Mouse (Mus musculus) left cerebral cortex, adult 9 months (tissue): ENCODE measurements at regions not wholly inside any gene's neighbourhood (a gene's known extent, or its start where the extent isn't known, plus 50 kb on each side); places are given as distances from the start of the nearest gene placed in this dataset.

Experiments
- DNase-seq, 2 experiments: peaks; one replicate each; pipeline ENCODE4 v3.0.0; 2022; ENCODE audit warnings: low spot score in 2 of 2

DNA sequence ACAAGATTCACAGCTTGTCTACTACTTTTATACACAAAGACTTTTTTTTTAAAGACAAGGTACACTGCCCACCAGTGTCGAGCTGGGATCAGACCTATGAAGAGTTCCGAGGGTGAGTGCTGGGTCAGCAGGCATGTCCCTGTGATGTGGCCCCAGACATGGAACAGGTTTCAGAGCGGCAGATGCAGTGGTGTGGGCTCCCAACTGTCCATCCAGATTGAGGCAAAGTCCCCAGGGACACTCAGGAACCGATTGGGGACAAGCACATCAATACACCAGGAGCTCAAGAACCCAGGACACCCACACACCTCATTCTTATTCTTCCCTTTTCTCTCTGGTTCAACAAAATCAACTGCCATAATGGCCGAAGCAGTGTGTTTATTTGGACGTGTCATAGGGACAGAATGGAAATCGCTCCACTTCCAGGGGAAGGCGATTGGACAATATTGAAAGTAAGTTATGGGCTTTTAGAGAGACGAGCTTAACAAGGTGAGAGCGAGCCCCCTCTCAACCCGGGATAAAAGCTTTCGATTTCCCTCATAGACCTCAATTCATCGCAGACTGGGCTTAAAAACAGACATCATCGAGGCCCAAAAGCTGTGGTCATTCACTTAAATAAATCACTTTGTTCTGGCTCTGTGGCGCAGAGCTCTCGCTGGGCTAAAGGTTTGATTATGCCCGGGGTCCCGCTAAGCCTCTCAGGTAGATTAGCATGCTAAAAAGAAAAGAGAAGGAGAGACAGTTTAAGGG, 127.6 kb upstream of the Zdhhc25 start:
- DNase-seq: no peak

DNA sequence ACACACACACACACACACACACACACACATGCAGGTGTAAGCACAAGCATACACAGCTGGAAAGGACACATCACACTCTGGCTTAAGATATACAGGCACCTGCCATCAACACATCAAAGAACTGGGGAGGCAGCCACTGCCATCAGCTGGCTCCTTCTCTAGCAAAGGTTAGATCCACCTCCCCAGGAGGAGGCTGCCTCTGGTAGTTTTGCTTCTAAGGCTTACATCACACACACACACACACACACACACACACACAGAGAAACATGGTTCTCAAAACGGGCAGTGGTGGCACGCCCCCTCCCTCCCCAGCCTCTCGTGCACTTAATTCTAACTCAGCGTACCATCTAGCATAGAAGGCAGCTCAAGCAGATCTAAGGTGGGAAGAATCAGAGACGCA, 126.9 kb upstream of the Zdhhc25 start:
- no peak for DNase-seq

GRCm38 (mm10) chr15:88483471-88483870, 116.6 kb upstream of the Zdhhc25 start:
- DNase-seq: no peak

DNA sequence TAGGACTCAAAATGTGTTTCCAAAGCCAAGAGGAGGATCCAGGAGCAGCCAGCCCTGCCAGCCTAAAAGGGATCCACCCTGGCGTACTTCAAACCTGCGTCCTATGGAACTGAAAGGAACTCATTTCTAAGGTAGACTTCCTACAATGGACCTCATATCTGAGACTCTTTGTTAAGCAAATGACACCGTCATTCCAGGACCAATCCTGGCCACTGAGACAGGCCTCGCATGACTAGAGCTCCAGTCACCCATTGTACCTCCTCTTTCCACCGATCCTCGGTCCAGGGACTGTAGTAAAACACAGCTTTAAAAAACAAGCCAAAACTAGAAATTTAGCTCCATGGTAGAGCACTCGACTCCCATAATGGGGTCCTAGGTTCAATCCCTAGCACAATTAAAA, 110.4 kb upstream of the Zdhhc25 start:
- no peak for DNase-seq

DNA sequence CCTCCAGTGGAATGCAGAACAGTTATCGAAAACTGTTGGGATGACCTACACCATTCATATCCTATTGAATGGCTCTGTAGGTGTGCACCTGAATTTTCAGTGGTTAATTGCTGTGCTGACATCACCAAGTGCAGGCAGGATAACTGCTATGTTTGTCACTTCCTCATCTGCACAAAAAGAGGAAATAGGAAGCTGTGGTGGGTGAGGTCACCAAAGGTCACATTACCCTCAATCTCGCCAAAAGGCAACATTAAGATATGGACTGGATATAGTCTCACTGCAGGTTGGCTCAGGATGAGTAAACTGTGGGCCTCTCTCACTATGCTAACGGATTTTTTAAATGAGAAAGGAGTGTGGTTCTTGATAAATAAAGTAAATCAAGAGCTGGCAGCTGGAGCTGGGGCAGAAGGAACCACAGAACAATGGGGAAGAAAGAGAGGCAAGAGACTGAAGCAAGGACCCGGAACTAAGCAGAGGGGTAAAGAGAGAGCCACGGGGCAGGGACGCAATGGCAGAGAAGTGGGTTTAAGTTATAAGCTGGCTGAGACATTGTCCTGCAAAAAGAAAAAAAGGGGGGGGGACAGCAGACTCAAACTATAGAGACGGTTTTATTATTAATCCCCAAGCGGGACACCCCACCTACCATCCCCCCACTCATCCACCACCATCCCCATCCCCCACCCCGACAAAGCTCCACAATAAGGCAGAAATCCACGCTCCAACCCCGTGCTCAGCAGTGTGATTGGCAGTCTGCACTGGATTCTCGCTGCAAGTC, 109.6 kb upstream of the Zdhhc25 start:
- DNase-seq: no peak

GRCm38 (mm10) chr15:88491091-88491366, 109.1 kb upstream of the Zdhhc25 start:
- DNase-seq: no peak

- DNase-seq: no peak
These were observed 102.1 kb upstream of the Zdhhc25 start for GRCm38 (mm10) chr15:88497957-88498356.

GRCm38 (mm10) chr15:88502311-88502710, 97.8 kb upstream of the Zdhhc25 start:
- peak in 1 of 2 experiments; percentile 3 for DNase-seq

DNA sequence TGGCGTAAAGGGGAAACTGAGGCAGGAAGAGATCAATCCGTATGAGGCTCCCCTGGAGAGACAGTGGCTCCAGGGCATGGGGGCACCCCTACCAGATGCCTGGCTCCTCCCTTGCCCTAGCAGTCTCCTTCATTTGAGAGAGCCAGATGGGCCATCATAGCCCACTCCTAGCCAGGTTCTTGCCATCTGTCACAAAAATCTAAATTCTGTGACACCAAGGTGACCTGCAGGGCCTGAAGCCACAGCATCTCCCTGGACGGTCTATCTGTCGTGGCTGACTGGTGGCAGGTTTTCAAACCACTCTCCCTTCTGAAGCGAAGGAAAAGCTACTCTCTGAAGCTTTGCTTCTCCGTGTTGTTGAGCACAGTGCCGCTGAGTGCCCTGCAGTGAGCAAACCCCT, 96.2 kb upstream of the Zdhhc25 start:
- DNase-seq: no peak

DNA sequence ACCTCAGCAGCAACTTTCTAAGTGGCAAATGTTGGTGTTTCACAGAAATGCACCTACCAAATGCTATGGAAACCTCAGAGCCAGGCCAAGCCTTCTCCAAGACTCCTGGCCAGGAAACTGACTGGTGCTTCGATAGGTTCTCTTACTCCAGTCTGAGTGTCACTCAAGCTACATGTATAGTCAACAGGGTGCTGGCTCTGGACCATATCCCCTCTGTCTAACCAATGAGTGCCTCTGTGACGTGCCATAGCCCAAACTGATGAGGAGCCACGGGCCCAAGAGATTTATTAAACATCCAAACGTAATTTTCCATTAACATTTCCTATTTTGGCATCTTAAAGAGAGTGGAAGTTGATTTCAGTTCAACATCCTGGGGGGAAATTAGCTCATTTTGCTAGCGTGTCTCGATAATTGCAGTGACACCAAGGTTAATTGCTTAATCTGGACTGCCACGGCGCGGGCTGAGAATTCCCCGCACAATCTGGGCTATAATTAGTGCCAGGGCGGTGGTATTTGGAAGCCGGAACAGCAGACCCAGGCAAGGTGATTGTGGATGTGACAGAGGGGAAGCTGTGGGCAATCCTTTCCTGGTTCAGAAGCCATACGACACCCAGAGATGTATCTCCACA, 94.5 kb upstream of the Zdhhc25 start:
- no peak for DNase-seq

- no peak for DNase-seq
These were observed 92.2 kb upstream of the Zdhhc25 start for GRCm38 (mm10) chr15:88507886-88508285.

- DNase-seq: peak in 1 of 2 experiments; percentile 5
These were observed 91.1 kb upstream of the Zdhhc25 start for GRCm38 (mm10) chr15:88508971-88509370.

DNA sequence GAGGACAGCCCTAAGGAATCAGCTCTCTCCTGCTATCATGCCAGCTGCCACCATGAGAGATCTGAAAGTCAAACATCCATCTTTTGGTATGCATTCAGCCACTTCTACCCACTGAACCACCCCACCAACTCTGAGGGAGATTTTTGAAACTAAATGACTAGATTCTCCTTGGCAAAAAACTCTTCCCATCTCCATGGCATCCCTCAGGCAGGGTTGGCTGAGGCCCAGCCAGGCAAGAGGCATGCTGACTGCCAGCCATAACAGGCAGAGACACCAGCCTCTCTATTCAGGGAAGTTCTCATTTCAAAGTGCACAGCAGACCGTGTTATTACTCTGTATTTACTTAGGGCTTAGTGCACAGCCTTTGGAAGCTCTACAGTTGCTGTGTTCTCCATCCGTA, 90.5 kb upstream of the Zdhhc25 start:
- DNase-seq: peak in 1 of 2 experiments; percentile 19

GRCm38 (mm10) chr15:88514091-88514490, 86.0 kb upstream of the Zdhhc25 start:
- DNase-seq: no peak

- no peak for DNase-seq
These were observed 68.9 kb upstream of the Zdhhc25 start for GRCm38 (mm10) chr15:88531218-88531617.

DNA sequence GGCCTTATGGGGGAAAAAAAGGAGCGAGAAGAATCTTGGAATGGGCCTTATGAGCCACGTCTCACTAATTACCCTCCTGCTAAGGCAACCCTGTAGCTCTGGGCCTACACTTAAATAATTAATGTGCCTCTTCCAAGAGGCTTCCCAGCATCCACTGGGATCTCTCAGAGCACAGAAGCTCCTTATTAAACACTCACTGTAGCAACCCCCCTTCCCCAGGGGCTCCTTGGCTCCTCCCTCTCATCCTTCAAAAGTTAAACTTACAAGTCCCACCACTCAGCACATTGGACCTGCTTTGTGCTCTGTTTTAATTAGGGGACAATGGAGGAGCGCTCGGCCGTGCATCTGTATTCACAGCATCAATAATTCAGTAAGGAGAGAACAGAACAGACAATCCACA, 68.1 kb upstream of the Zdhhc25 start:
- DNase-seq: no peak

DNA sequence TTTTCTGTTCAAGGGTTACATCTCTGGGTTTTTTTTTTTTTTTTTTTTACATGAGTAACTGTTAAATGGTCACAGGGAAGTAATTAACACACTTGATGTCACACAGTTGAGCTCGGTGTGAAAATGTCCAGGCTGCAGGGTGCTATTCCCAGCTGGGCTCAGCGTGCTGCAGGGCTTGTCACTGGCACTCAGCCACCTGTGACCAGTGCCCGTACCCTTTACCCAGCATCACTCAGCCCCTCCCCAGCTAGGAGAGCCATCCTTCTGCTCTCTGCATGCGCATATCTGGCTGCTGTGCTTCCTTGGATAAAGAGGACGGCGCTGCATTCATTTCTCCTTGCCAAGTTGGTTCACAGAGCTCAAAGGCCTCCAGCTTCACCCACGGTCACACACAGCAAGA, 66.7 kb upstream of the Zdhhc25 start:
- DNase-seq: no peak

- no peak for DNase-seq
These were observed 64.6 kb upstream of the Zdhhc25 start for GRCm38 (mm10) chr15:88535516-88535915.

DNA sequence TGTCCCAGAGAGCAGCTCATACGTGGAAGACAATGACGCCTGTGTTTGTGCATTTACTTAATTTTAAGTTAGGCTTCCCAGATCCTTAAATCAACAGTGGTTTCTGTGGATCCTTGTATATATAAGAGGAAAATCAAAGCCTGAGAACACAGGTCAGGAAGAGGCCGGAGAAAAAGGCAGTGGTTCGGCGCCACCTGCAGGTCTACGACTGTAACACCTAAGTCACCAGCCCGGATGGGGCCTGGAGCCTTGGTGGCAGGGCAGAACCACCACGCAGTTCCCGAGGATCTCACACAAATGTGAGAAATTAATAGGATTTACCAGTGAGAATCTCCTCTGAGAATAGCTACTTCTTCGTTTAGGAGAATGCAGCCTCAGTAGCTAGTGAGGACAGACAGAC, 62.9 kb upstream of the Zdhhc25 start:
- peak in 1 of 2 experiments; percentile 39 for DNase-seq

GRCm38 (mm10) chr15:88542567-88542966, 57.5 kb upstream of the Zdhhc25 start:
- DNase-seq: no peak

GRCm38 (mm10) chr15:88544216-88544615, 55.9 kb upstream of the Zdhhc25 start:
- DNase-seq: no peak

- DNase-seq: no peak
These were observed 51.8 kb upstream of the Zdhhc25 start for GRCm38 (mm10) chr15:88548261-88548660.
